Mouse (Mus musculus): ENCODE data around the gene Relt. TPM values are rescaled to one million over a fixed set of nuclear protein-coding genes. Genes with fewer than 3 reads are reported as not detected.

Relt gene
- polyA plus RNA-seq, 1 experiment, result 79.2 TPM

GRCm38 (mm10) chr7:100855795-100856573, 7.3 kb downstream of the Relt start:
- no peaks in the 10 kb centered on the region for H3K27me3 ChIP-seq (ENCODE audit: control insufficient read depth, insufficient read depth, low read length)
- H3K36me3 ChIP-seq (ENCODE audit: control insufficient read depth, insufficient read depth, low read length), result 0 out of 2 replicates have a peak, but pooled peaks cover 3% of the 10 kb centered on the region
- peak overlapping the region; percentile 96 for H3K27ac ChIP-seq (ENCODE audit: insufficient read depth, low read length)
- peaks cover 61% of the 10 kb centered on the region; the same call in 1 of the 2 replicates for H3K4me1 ChIP-seq (ENCODE audit: control insufficient read depth, insufficient read depth, insufficient read length)
- 7% methylated on average over 5 of the region's 5 CpGs for WGBS
- peak overlapping the region; percentile 38 for H3K4me3 ChIP-seq (ENCODE audit: extremely low read depth, insufficient read depth, insufficient read length)
- peak; percentile 83 to 87 for DNase-seq (ENCODE audit: low read depth in 1 of 2, low spot score in 2 of 2)
- TF ChIP-seq POLR2A (IDR thresholded peaks at IDR 0.05; ENCODE audit: low read depth, low read length) (peak; percentile 49; the same call in 1 of the 2 replicates), CTCF (IDR thresholded peaks at IDR 0.05; ENCODE audit: extremely low read depth, insufficient read depth, insufficient read length, insufficient replicate concordance) (no peak)

DNA sequence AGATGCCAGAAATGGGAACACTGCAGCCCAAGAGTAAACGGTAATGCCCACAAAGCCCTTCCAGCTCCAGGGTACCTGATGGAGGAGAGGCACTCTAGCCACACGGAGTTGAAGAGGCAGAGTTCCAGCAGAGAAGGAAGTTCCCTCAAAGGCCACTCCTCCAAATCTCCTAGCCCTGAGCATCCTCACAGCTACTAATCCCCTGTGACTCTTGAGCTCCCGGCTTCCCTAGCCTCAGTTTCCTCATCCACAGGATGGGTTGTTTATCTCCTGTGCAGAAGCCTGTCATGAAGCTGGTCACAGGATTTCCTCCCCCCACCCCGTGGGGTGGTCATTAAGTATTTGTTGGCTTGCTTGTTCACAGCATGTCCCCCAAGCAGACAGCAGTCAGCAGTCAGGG, 7.9 kb downstream of the Relt start:
- no peak for TF ChIP-seq CTCF (IDR thresholded peaks at IDR 0.05; ENCODE audit: extremely low read depth, insufficient read depth, insufficient read length, insufficient replicate concordance)
- no peak for TF ChIP-seq POLR2A (IDR thresholded peaks at IDR 0.05; ENCODE audit: low read depth, low read length)
- Histone ChIP-seq H3K4me1 (ENCODE audit: control insufficient read depth, insufficient read depth, insufficient read length) (peaks cover 56% of the 10 kb centered on the region; the same call in 1 of the 2 replicates), H3K4me3 (ENCODE audit: extremely low read depth, insufficient read depth, insufficient read length) (peak overlapping the region; percentile 38; the same call in 1 of the 2 replicates), H3K36me3 (ENCODE audit: control insufficient read depth, insufficient read depth, low read length) (peaks cover 5% of the 10 kb centered on the region; the same call in 1 of the 2 replicates), H3K27me3 (ENCODE audit: control insufficient read depth, insufficient read depth, low read length) (no peaks in the 10 kb centered on the region), H3K27ac (ENCODE audit: insufficient read depth, low read length) (peak overlapping the region; percentile 96)
- no peak for DNase-seq (ENCODE audit: low read depth in 1 of 2, low spot score in 2 of 2)
- 6% methylated on average over 4 of the region's 4 CpGs for WGBS

GRCm38 (mm10) chr7:100854861-100855260, 8.4 kb downstream of the Relt start:
- TF ChIP-seq POLR2A (IDR thresholded peaks at IDR 0.05; ENCODE audit: low read depth, low read length) (no peak), CTCF (IDR thresholded peaks at IDR 0.05; ENCODE audit: extremely low read depth, insufficient read depth, insufficient read length, insufficient replicate concordance) (no peak)
- peak overlapping the region; percentile 38; the same call in 1 of the 2 replicates for H3K4me3 ChIP-seq (ENCODE audit: extremely low read depth, insufficient read depth, insufficient read length)
- 17% methylated on average over 5 of the region's 5 CpGs for WGBS
- H3K27me3 ChIP-seq (ENCODE audit: control insufficient read depth, insufficient read depth, low read length), result no peaks in the 10 kb centered on the region
- H3K4me1 ChIP-seq (ENCODE audit: control insufficient read depth, insufficient read depth, insufficient read length), result peaks cover 56% of the 10 kb centered on the region; the same call in 1 of the 2 replicates
- DNase-seq (ENCODE audit: low read depth in 1 of 2, low spot score in 2 of 2), result no peak
- peak overlapping the region; percentile 96 for H3K27ac ChIP-seq (ENCODE audit: insufficient read depth, low read length)
- H3K36me3 ChIP-seq (ENCODE audit: control insufficient read depth, insufficient read depth, low read length), result peaks cover 6% of the 10 kb centered on the region; the same call in 1 of the 2 replicates

DNA sequence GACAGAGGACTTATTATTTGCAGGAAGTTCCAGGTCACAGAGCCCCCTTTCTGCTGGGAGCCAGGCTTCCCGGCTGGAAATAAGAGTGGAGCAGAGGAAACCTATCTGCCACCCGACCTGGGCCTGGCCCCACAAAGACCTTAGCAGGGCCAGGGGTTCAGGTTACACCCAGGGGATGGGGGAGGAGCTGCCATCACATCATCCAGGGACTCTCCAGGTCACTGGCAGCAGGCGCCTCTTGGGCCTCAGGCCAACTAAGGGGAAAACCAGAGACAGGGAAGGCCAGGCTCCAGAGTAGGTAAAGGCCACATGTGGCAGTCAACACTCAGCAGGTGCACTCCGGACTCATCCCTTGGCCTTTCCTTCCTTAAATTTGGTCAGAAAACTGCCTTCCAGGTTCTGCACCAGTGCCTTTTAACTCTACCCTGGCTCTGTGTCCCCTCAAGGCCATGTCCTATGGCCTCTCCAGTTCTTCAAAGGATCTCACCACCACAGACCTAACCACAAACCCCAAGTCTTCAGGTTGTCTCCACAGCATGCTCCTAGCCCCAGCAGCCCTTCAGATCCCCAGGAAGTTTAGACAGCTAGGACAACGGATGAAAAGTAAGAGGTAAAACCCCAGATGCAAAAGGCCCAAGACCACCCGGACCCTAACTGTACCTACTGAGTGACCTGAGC, 9.0 kb downstream of the Relt start:
- WGBS, result 27% methylated on average over 6 of the region's 6 CpGs
- Histone ChIP-seq H3K4me1 (ENCODE audit: control insufficient read depth, insufficient read depth, insufficient read length) (peaks cover 56% of the 10 kb centered on the region; the same call in 1 of the 2 replicates), H3K36me3 (ENCODE audit: control insufficient read depth, insufficient read depth, low read length) (peaks cover 11% of the 10 kb centered on the region; the same call in 1 of the 2 replicates), H3K27me3 (ENCODE audit: control insufficient read depth, insufficient read depth, low read length) (no peaks in the 10 kb centered on the region), H3K27ac (ENCODE audit: insufficient read depth, low read length) (peak overlapping the region; percentile 96), H3K4me3 (ENCODE audit: extremely low read depth, insufficient read depth, insufficient read length) (peak overlapping the region; percentile 38; the same call in 1 of the 2 replicates)
- DNase-seq (ENCODE audit: low read depth in 1 of 2, low spot score in 2 of 2), result no peak
- TF ChIP-seq POLR2A (IDR thresholded peaks at IDR 0.05; ENCODE audit: low read depth, low read length) (no peak), CTCF (IDR thresholded peaks at IDR 0.05; ENCODE audit: extremely low read depth, insufficient read depth, insufficient read length, insufficient replicate concordance) (no peak)

DNA sequence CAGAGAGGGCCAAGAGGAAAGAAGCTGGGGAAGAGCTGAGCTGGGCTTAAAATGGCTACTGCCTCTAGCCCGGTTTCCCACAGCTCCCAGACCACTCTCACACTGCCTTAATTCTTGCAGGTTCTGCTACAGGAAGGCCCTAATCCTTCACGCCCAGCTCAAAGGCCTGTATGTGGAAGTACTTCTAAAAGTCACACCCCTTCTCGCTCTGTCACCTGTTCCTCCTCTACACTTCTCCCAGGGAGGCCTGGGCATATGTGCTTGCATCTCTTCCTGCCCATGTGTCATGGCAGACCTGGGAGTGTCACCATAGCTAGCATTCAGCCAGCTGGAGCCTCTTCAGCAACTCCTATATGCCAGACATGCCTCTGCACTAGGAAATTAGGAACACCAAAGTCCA, 9.8 kb downstream of the Relt start:
- H3K36me3 ChIP-seq (ENCODE audit: control insufficient read depth, insufficient read depth, low read length), result peaks cover 10% of the 10 kb centered on the region; the same call in 1 of the 2 replicates
- WGBS, result 33% methylated on average over 3 of the region's 3 CpGs
- no peaks in the 10 kb centered on the region for H3K27me3 ChIP-seq (ENCODE audit: control insufficient read depth, insufficient read depth, low read length)
- H3K27ac ChIP-seq (ENCODE audit: insufficient read depth, low read length), result peak overlapping the region; percentile 96
- no peak for DNase-seq (ENCODE audit: low read depth in 1 of 2, low spot score in 2 of 2)
- H3K4me3 ChIP-seq (ENCODE audit: extremely low read depth, insufficient read depth, insufficient read length), result no peak overlapping the region
- peaks cover 56% of the 10 kb centered on the region; the same call in 1 of the 2 replicates for H3K4me1 ChIP-seq (ENCODE audit: control insufficient read depth, insufficient read depth, insufficient read length)
- TF ChIP-seq POLR2A (IDR thresholded peaks at IDR 0.05; ENCODE audit: low read depth, low read length) (no peak), CTCF (IDR thresholded peaks at IDR 0.05; ENCODE audit: extremely low read depth, insufficient read depth, insufficient read length, insufficient replicate concordance) (no peak)

- 55% methylated on average over 9 of the region's 9 CpGs for WGBS
- DNase-seq (ENCODE audit: low read depth in 1 of 2, low spot score in 2 of 2), result no peak
- H3K4me1 ChIP-seq (ENCODE audit: control insufficient read depth, insufficient read depth, insufficient read length), result peaks cover 52% of the 10 kb centered on the region; the same call in 1 of the 2 replicates
- TF ChIP-seq POLR2A (IDR thresholded peaks at IDR 0.05; ENCODE audit: low read depth, low read length), result no peak
- H3K4me3 ChIP-seq (ENCODE audit: extremely low read depth, insufficient read depth, insufficient read length), result no peak overlapping the region
- H3K36me3 ChIP-seq (ENCODE audit: control insufficient read depth, insufficient read depth, low read length), result peaks cover 22% of the 10 kb centered on the region
- no peaks in the 10 kb centered on the region for H3K27me3 ChIP-seq (ENCODE audit: control insufficient read depth, insufficient read depth, low read length)
- peak overlapping the region; percentile 20; the same call in 1 of the 2 replicates for H3K27ac ChIP-seq (ENCODE audit: insufficient read depth, low read length)
Observed at GRCm38 (mm10) chr7:100851481-100852356, 11.5 kb downstream of the Relt start.
